ENCODE assay signal across 8 mouse cellular contexts in genomic region chr5:123143971-123144745, GRCm38 (mm10). TPM values are rescaled to one million over a fixed set of nuclear protein-coding genes. Genes with fewer than 3 reads are reported as not detected.
A peak's percentile ranks its signal among the peaks of the same experiment; 100 is the strongest.
DNase-seq lines count a peak whose midpoint lies in the region; ATAC-seq lines count a peak whose summit lies in the region.

No protein-coding gene starts in this region.

- H3K9me3 ChIP-seq in megakaryocyte, embryonic 14.5 days = no peaks in the 10 kb centered on the region
- no peaks in the 10 kb centered on the region for H3K9me3 ChIP-seq in intestine, embryonic 16.5 days (ENCODE audit: control insufficient read depth, low read length)
- H3K9me3 ChIP-seq in neural tube, embryonic 13.5 days = no peaks in the 10 kb centered on the region

- H3K9ac ChIP-seq in intestine, embryonic 16.5 days (ENCODE audit: low read depth, low read length) = peak overlapping the region; percentile 99
- peak overlapping the region; percentile 100 for H3K9ac ChIP-seq in neural tube, embryonic 13.5 days

- peak; percentile 43 for DNase-seq in CD4-positive, CD25-positive, alpha-beta regulatory T cell, adult 2 months (ENCODE audit: low read depth, low spot score)
- no peak for DNase-seq in adrenal gland, postnatal 14 days
- DNase-seq in left cerebral cortex, postnatal 36 days (ENCODE audit: low spot score in 2 of 2) = no peak

- peak overlapping the region; percentile 98; the same call in 1 of the 2 replicates for H3K27ac ChIP-seq in intestine, embryonic 16.5 days (ENCODE audit: low read length)
- H3K27ac ChIP-seq in neural tube, embryonic 13.5 days (replicated peaks) = peak overlapping the region; percentile 100

- H3K4me2 ChIP-seq in intestine, embryonic 16.5 days (ENCODE audit: low read depth, low read length) = peak overlapping the region; percentile 92
- H3K4me2 ChIP-seq in neural tube, embryonic 13.5 days = peak overlapping the region; percentile 100

- peak overlapping the region; percentile 96 for H3K4me3 ChIP-seq in megakaryocyte, embryonic 14.5 days (replicated peaks)
- H3K4me3 ChIP-seq in intestine, embryonic 16.5 days (ENCODE audit: low read length) = peak overlapping the region; percentile 88
- peak overlapping the region; percentile 95 for H3K4me3 ChIP-seq in neural tube, embryonic 13.5 days

- 4% methylated on average over 17 of the region's 17 CpGs for WGBS in intestine, embryonic 16.5 days
- 4% methylated on average over 17 of the region's 17 CpGs for WGBS in neural tube, embryonic 13.5 days

- intact Hi-C loops in left cerebral cortex, postnatal 36 days (cut with DNase I) = loop anchor here (10.0 kb wide), 1 partner anchor 369 kb away; the partner anchor contains the start of gene Camkk2

- H3K4me1 ChIP-seq in megakaryocyte, embryonic 14.5 days = peaks cover 56% of the 10 kb centered on the region
- H3K4me1 ChIP-seq in intestine, embryonic 16.5 days (ENCODE audit: control insufficient read depth, insufficient read depth, low read length) = peaks cover 24% of the 10 kb centered on the region
- peaks cover 62% of the 10 kb centered on the region for H3K4me1 ChIP-seq in neural tube, embryonic 13.5 days (replicated peaks)

- peaks cover 56% of the 10 kb centered on the region for H3K36me3 ChIP-seq in megakaryocyte, embryonic 14.5 days (replicated peaks; ENCODE audit: low read length)
- peaks cover 13% of the 10 kb centered on the region for H3K36me3 ChIP-seq in intestine, embryonic 16.5 days (ENCODE audit: control insufficient read depth, insufficient read depth, low read length)
- H3K36me3 ChIP-seq in neural tube, embryonic 13.5 days = peaks cover 36% of the 10 kb centered on the region

- no peaks in the 10 kb centered on the region for H3K27me3 ChIP-seq in megakaryocyte, embryonic 14.5 days (replicated peaks)
- H3K27me3 ChIP-seq in intestine, embryonic 16.5 days (replicated peaks; ENCODE audit: control insufficient read depth, insufficient read depth, low read length) = no peaks in the 10 kb centered on the region
- no peaks in the 10 kb centered on the region for H3K27me3 ChIP-seq in neural tube, embryonic 13.5 days

- no peak for ATAC-seq in CD4-positive, CD25-positive, alpha-beta regulatory T cell, adult 4 months
- ATAC-seq in megakaryocyte, adult 5-6 weeks (ENCODE audit: poor library complexity, severe bottlenecking) = no peak
- ATAC-seq in intestine, embryonic 16.5 days = no peak
- ATAC-seq in neural tube, embryonic 13.5 days (ENCODE audit: low read depth) = no peak

RNA-seq across cellular contexts. Expression of gene Setd1b, which starts 2.2 kb away (rescaled TPM):
- polyA plus RNA-seq in CD4-positive, CD25-positive, alpha-beta regulatory T cell, adult 4 months (2017; shearing (Covaris generic)) = 10 to 100 TPM; 17.1 to 20.8 TPM
- 20.8 and 52.6 TPM in 2 replicates for polyA plus RNA-seq in megakaryocyte, embryonic 14.5 days (2012; ENCODE audit: insufficient read depth, low replicate concordance)
- 40.4 and 44.9 TPM in 2 replicates for total RNA-seq in megakaryocyte, adult 5-6 weeks (2015)
- total RNA-seq in megakaryocyte, adult 5-6 weeks (2017) = 4.1 and 8.7 TPM in 2 replicates
- polyA plus RNA-seq in intestine, embryonic 16.5 days (2015; fragmentation: Nextera tagmentation; extraction: Ambion mirVana) = 6.6 and 6.9 TPM in 2 replicates
- polyA plus RNA-seq in neural tube, embryonic 13.5 days (2015; fragmentation: Nextera tagmentation; extraction: Ambion mirVana) = 11.5 and 13.1 TPM in 2 replicates
- 25.5 and 29.7 TPM in 2 replicates for total RNA-seq in adrenal gland, postnatal 14 days (2021)
- 10 to 100 TPM; 27.9 to 35.0 TPM for total RNA-seq in left cerebral cortex, postnatal 36 days (2021)

RNA-seq across cellular contexts. Expression of gene Rhof, which starts 11.7 kb away (rescaled TPM):
- 100 to 1,000 TPM in 1 of 2 experiments, 10 to 100 TPM in 1; 80.6 to 101 TPM for polyA plus RNA-seq in CD4-positive, CD25-positive, alpha-beta regulatory T cell, adult 4 months (2017; shearing (Covaris generic))
- polyA plus RNA-seq in megakaryocyte, embryonic 14.5 days (2012; ENCODE audit: insufficient read depth, low replicate concordance) = 21.3 and 61.2 TPM in 2 replicates
- 5.4 and 7.6 TPM in 2 replicates for total RNA-seq in megakaryocyte, adult 5-6 weeks (2015)
- 6.4 and 6.5 TPM in 2 replicates for total RNA-seq in megakaryocyte, adult 5-6 weeks (2017)
- 2.5 and 2.8 TPM in 2 replicates for polyA plus RNA-seq in intestine, embryonic 16.5 days (2015; fragmentation: Nextera tagmentation; extraction: Ambion mirVana)
- polyA plus RNA-seq in neural tube, embryonic 13.5 days (2015; fragmentation: Nextera tagmentation; extraction: Ambion mirVana) = 4.2 and 4.4 TPM in 2 replicates
- total RNA-seq in adrenal gland, postnatal 14 days (2021) = 0.89 and 4.2 TPM in 2 replicates
- 10 to 100 TPM; 51.3 to 53.0 TPM for total RNA-seq in left cerebral cortex, postnatal 36 days (2021)

RNA-seq across cellular contexts. Expression of gene Psmd9, which starts 25.1 kb away (rescaled TPM):
- polyA plus RNA-seq in CD4-positive, CD25-positive, alpha-beta regulatory T cell, adult 4 months (2017; shearing (Covaris generic)) = 10 to 100 TPM; 36.5 to 41.5 TPM
- 86.5 and 87.0 TPM in 2 replicates for polyA plus RNA-seq in megakaryocyte, embryonic 14.5 days (2012; ENCODE audit: insufficient read depth, low replicate concordance)
- total RNA-seq in megakaryocyte, adult 5-6 weeks (2015) = 14.0 and 24.6 TPM in 2 replicates
- 9.6 and 20.4 TPM in 2 replicates for total RNA-seq in megakaryocyte, adult 5-6 weeks (2017)
- 64.3 and 66.3 TPM in 2 replicates for polyA plus RNA-seq in intestine, embryonic 16.5 days (2015; fragmentation: Nextera tagmentation; extraction: Ambion mirVana)
- 66.9 and 67.9 TPM in 2 replicates for polyA plus RNA-seq in neural tube, embryonic 13.5 days (2015; fragmentation: Nextera tagmentation; extraction: Ambion mirVana)
- total RNA-seq in adrenal gland, postnatal 14 days (2021) = 25.6 and 28.6 TPM in 2 replicates
- 10 to 100 TPM; 28.6 to 29.6 TPM for total RNA-seq in left cerebral cortex, postnatal 36 days (2021)

RNA-seq across cellular contexts. Expression of gene Hpd, which starts 38.4 kb away (rescaled TPM):
- not detected for polyA plus RNA-seq in CD4-positive, CD25-positive, alpha-beta regulatory T cell, adult 4 months (2017; shearing (Covaris generic))
- polyA plus RNA-seq in megakaryocyte, embryonic 14.5 days (2012; ENCODE audit: insufficient read depth, low replicate concordance) = not detected in 2 replicates
- not detected in 2 replicates for total RNA-seq in megakaryocyte, adult 5-6 weeks (2015)
- total RNA-seq in megakaryocyte, adult 5-6 weeks (2017) = not detected in 2 replicates
- polyA plus RNA-seq in intestine, embryonic 16.5 days (2015; fragmentation: Nextera tagmentation; extraction: Ambion mirVana) = 9.0 and 9.9 TPM in 2 replicates
- polyA plus RNA-seq in neural tube, embryonic 13.5 days (2015; fragmentation: Nextera tagmentation; extraction: Ambion mirVana) = not detected in 2 replicates
- total RNA-seq in adrenal gland, postnatal 14 days (2021) = 9.9 and 203 TPM in 2 replicates
- not detected for total RNA-seq in left cerebral cortex, postnatal 36 days (2021)
